Mouse (Mus musculus) CH12.LX (cell line): Measurements from ENCODE around the gene Tmem174. TPM values are rescaled to one million over a fixed set of nuclear protein-coding genes. Genes with fewer than 3 reads are reported as not detected.

Experiments used
- DNase-seq: peaks from one replicate; pipeline ENCODE4 v3.0.0-alpha.2; 2013; ENCODE audit errors: extremely low read depth
- H3K27ac ChIP-seq: 2 replicates; pipeline ENCODE4 v1.5.1; 2012; ENCODE audit warnings: low read depth, mild to moderate bottlenecking, control low read depth, moderate library complexity; ENCODE audit not compliant: insufficient read depth
- H3K27me3 ChIP-seq: replicated peaks from 2 replicates; pipeline ENCODE3; 2012; ENCODE audit warnings: inconsistent platforms
- H3K36me3 ChIP-seq, 2 experiments: replicated peaks in 1 of 2; 2 replicates each; pipeline versions ENCODE3 to v1.6.1; 2012; ENCODE audit warnings: inconsistent platforms in 1 of 2, low read length in 1 of 2, mild to moderate bottlenecking in 1 of 2, mixed read lengths in 1 of 2, moderate library complexity in 1 of 2; ENCODE audit not compliant: control insufficient read depth in 1 of 2, insufficient read depth in 1 of 2
- H3K4me1 ChIP-seq, 2 experiments: 2 replicates each; pipeline ENCODE4 v1.6.1; 2012; ENCODE audit warnings: inconsistent platforms in 1 of 2, moderate library complexity in 1 of 2; ENCODE audit not compliant: insufficient read depth in 2 of 2, control insufficient read depth in 1 of 2
- H3K4me2 ChIP-seq: 2 replicates; pipeline ENCODE4 v1.6.1; 2012; ENCODE audit warnings: low read depth, mild to moderate bottlenecking, control low read depth; ENCODE audit not compliant: poor library complexity, insufficient read depth, severe bottlenecking
- H3K4me3 ChIP-seq, 3 experiments: fragments of 150-350 bp in 1 of 3; sonication (generic) in 1 of 3; replicated peaks in 1 of 3; 2 replicates each; pipeline versions ENCODE3 to v1.5.1; 2011 to 2012; ENCODE audit warnings: low read depth in 2 of 3, low read length in 2 of 3, mild to moderate bottlenecking in 2 of 3, moderate library complexity in 2 of 3, control low read depth in 1 of 3, improper control_type of control experiment in 1 of 3, inconsistent platforms in 1 of 3, mixed read lengths in 1 of 3; ENCODE audit not compliant: poor library complexity in 1 of 3
- H3K79me2 ChIP-seq: replicated peaks from 2 replicates; pipeline ENCODE4 v1.6.1; 2012; ENCODE audit warnings: mild to moderate bottlenecking, moderate library complexity; ENCODE audit not compliant: control insufficient read depth, poor library complexity, insufficient read depth, severe bottlenecking; ENCODE audit errors: extremely low read depth
- H3K9ac ChIP-seq: 2 replicates; pipeline ENCODE4 v1.6.1; 2012; ENCODE audit warnings: low read depth, mild to moderate bottlenecking, control low read depth, moderate library complexity; ENCODE audit not compliant: insufficient read depth
- H3K9me3 ChIP-seq: replicated peaks from 2 replicates; pipeline ENCODE3; 2012; ENCODE audit warnings: low read length, inconsistent platforms, mixed read lengths
- CHD2 ChIP-seq: IDR thresholded peaks from 2 replicates; pipeline ENCODE4 v1.6.1; 2011; ENCODE audit warnings: low read length, improper control_type of control experiment
- EP300 ChIP-seq: IDR thresholded peaks from 2 replicates; pipeline ENCODE4 v1.6.1; 2011; ENCODE audit warnings: low read length, improper control_type of control experiment
- IRF4 ChIP-seq: IDR thresholded peaks from 2 replicates; pipeline ENCODE4 v1.6.1; 2014; ENCODE audit warnings: low read depth, mild to moderate bottlenecking, inconsistent platforms, low read length, improper control_type of control experiment
- JUND ChIP-seq: conservative IDR thresholded peaks from 2 replicates; pipeline ENCODE4 v1.6.1; 2011; ENCODE audit warnings: low read depth, low read length, improper control_type of control experiment
- MAX ChIP-seq: IDR thresholded peaks from 2 replicates; pipeline ENCODE4 v1.6.1; 2011; ENCODE audit warnings: low read length, improper control_type of control experiment
- PAX5 ChIP-seq: IDR thresholded peaks from 2 replicates; pipeline ENCODE4 v1.6.1; 2012; ENCODE audit warnings: low read length, inconsistent platforms, mixed read lengths
- SIN3A ChIP-seq: IDR thresholded peaks from 2 replicates; pipeline ENCODE4 v1.6.1; 2012; ENCODE audit warnings: low read length, improper control_type of control experiment, inconsistent platforms
- dilution Hi-C: fragments of 300-500 bp; cut with MboI; formaldehyde crosslinking; loops from 2 replicates; pipeline ENCODE4 v1.14.3; 2020; ENCODE audit warnings: low sequenced_read_pairs; ENCODE audit not compliant: extremely low pct_unique_long_range_greater_than_20kb, extremely low pct_ligation_motif_present
- in situ Hi-C: fragments of 300-500 bp; cut with MboI; formaldehyde crosslinking; loops from 3 replicates; pipeline ENCODE4 v1.14.3; 2019; ENCODE audit warnings: low sequenced_read_pairs, low pct_ligation_motif_present, low pct_unique_long_range_greater_than_20kb, mixed read lengths
- polyA plus RNA-seq: library from polyadenylated mRNA; unstranded; fragments of >175 nt; gene quantifications from 2 replicates; pipeline ENCODE4 v1.2.1, GENCODE M21; 2012; ENCODE audit warnings: low read depth; ENCODE audit not compliant: insufficient read length
- total RNA-seq, 2 experiments: library from RNA; depleted of rRNA; stranded (reverse); fragments of 300-350 nt in 1 of 2; fragments of >200 nt in 1 of 2; gene quantifications; 2 replicates each; pipeline ENCODE4 v1.2.3; 2012 to 2014

The Tmem174 gene
- total and polyA plus RNA-seq, 3 experiments: not detected

DNA sequence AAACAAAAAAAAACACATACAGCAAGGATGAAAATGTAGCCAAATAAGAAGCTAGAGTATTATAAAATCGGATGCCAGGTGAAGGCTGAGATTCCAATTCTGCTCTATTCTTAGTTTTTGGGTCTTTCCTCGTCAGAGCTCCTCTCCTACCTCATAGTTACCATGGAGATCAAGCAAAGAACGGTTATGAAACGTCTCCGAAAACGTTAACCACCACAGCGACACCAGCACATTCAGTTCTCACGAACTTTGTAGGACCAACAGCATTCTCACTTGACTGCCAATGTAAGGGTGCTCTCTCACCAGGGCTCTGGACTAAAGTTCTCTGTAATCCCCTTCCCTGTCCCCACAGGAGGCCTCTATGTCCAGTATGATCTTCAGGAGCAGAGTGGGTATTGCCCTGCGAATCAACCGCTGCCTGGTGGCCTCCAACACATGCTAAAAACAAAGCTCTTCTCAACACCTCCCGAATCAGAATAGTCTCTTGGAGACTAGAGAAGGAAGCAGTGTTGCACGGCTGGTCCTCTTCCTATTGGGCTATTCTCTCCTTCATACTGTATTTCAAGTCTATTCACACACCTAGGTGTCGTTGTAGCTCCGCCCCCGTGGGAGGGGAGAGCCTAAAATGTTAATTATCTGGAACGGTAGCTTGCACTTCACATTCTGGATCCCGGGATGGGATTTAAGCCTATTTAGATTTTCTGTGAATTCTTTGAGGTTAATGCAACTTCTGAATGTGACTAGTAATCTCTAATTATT, 50.2 kb downstream of the Tmem174 start:
- Histone ChIP-seq H3K4me3 (no peak overlapping the region), H3K79me2 (no peaks in the 10 kb centered on the region), H3K36me3 (no peaks in the 10 kb centered on the region), H3K27me3 (peaks cover 2% of the 10 kb centered on the region), H3K4me2 (peak overlapping the region; percentile 54; the same call in 1 of the 2 replicates), H3K4me1 (peaks cover 2 to 25% of the 10 kb centered on the region in 2 experiments; a peak in 3 of 4 replicates), H3K9me3 (no peaks in the 10 kb centered on the region), H3K27ac (no peak overlapping the region), H3K9ac (no peak overlapping the region)
- in situ Hi-C loops: no loop called here
- dilution Hi-C loops: no loop called here
- TF ChIP-seq PAX5 (no peak), SIN3A (no peak), MAX (no peak), IRF4 (no peak), JUND (no peak), EP300 (no peak), CHD2 (no peak)
- no peak for DNase-seq

Other genes with a start within 250 kb of the Tmem174 start
- gene Gm10320, start 145.4 kb downstream of the Tmem174 start, total RNA-seq (2012; rRNA removed): 6.1 and 8.0 TPM in 2 replicates
- 11.6 and 13.4 TPM in 2 replicates for gene Gm10320, start 145.4 kb downstream of the Tmem174 start, total RNA-seq (2014; rRNA removed)
- gene Gm10320, start 145.4 kb downstream of the Tmem174 start, polyA plus RNA-seq: 1.2 and 1.8 TPM in 2 replicates
- gene Tmem171, start 57.4 kb upstream of the Tmem174 start, total RNA-seq (2012; rRNA removed): not detected in 2 replicates
- not detected in 2 replicates for gene Tmem171, start 57.4 kb upstream of the Tmem174 start, total RNA-seq (2014; rRNA removed)
- gene Tmem171, start 57.4 kb upstream of the Tmem174 start, polyA plus RNA-seq: not detected in 2 replicates
- gene Fcho2, start 178.0 kb upstream of the Tmem174 start, total RNA-seq (2012; rRNA removed): 3.0 and 3.2 TPM in 2 replicates
- 5.6 and 6.7 TPM in 2 replicates for gene Fcho2, start 178.0 kb upstream of the Tmem174 start, total RNA-seq (2014; rRNA removed)
- gene Fcho2, start 178.0 kb upstream of the Tmem174 start, polyA plus RNA-seq: 8.2 and 9.0 TPM in 2 replicates